Mouse (Mus musculus): ENCODE results near the gene Rnf126.
A peak's percentile ranks its signal among the peaks of the same experiment; 100 is the strongest.

Gene Rnf126

GRCm38 (mm10) chr10:79735361-79735760 lies 31.4 kb downstream of the Rnf126 start:
- no peak for DNase-seq (ENCODE audit: low spot score in 2 of 2)

DNA sequence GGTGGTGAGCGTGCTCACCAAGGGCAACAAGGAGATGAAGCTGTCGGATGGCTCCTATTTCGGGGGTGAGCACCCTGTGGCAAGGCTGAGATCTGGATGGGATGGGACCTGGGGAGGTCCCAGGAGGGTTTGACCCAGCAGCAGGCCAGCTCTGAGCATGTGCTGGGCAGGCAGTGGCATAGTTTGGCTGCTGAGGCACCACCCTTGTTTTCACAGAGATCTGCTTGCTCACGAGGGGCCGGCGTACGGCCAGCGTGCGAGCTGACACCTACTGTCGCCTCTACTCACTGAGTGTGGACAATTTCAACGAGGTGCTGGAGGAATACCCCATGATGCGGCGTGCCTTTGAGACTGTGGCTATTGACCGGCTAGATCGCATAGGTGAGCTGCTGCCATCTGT lies 32.9 kb downstream of the Rnf126 start:
- DNase-seq (ENCODE audit: low spot score in 2 of 2), result no peak

DNA sequence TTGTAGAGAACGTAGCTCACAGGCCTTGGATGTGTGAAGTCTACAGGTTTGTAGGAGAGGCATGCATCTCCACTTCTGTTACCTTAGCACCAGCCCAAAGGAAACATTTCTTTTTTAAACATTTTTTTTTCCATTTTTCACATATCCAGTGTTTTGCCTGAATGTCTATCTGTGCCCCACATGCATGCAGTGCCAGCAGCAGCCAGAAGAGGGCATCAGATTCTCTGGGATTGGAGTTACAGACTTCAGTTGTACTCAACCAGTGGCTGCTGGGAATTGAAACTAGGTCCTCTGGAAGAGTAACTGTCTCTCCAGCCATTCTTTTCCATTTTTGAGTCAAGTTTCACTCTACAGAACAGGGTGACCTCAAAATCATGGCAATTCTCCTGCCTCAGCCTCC lies 34.3 kb downstream of the Rnf126 start:
- DNase-seq (ENCODE audit: low spot score in 2 of 2), result no peak

GRCm38 (mm10) chr10:79729357-79729965 lies 37.3 kb downstream of the Rnf126 start:
- DNase-seq (ENCODE audit: low spot score in 2 of 2), result no peak

DNA sequence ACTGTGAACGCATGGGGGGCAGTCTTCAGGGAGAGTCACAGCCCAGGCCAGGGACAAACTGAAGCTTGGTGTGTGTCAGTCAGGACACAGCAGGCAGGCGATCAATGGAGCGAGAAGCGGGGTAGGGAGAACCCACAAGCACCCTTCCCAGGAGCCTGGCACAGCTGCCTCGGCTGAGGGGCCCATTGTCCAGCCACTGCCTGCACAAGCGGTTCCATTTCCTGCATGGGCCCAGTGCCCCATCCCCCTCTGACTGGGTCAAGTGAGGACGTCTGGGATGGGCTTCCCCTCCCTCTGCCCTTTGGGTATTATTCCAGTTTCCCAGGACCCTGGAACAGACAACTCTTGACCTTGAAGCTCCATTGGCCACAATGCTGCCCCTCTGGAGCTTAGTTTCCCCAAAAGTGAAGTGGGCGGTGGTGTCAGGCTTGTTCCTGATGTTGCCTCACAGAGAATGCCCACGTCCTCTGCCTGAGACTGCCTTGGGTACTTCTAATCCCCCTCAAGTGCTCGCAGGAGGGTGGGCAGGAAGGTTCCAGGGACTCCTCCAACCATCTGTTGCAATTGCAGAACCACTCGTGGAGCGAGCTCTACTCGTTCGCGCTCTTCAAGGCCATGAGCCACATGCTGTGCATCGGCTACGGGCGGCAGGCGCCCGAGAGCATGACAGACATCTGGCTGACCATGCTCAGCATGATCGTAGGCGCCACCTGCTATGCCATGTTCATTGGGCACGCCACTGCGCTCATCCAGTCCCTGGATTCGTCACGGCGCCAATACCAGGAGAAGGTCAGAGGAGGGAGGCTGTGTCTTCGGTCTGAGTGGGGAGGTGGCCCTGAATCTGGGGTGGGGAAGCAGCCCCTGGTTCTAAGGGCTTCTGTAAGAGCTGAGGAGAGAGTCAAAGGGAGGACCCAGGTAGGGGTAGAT lies 38.2 kb downstream of the Rnf126 start:
- no peak for DNase-seq (ENCODE audit: low spot score in 2 of 2)

DNA sequence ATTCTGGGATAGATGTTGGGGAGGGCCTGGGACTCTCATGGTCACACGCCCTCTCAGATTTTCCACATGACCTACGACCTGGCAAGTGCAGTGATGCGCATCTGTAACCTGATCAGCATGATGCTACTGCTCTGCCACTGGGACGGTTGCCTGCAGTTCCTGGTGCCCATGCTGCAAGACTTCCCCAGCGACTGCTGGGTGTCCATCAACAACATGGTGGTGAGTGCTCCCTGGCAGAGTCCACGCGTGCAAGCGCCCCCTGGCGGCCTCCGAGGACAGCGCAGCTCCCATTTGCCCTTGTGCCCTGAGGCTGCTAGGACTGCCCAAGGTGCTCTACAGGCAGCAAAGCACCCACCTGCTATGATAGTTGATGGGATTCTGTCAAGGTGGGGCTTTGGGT lies 40.7 kb downstream of the Rnf126 start:
- no peak for DNase-seq (ENCODE audit: low spot score in 2 of 2)

- no peak for DNase-seq (ENCODE audit: low spot score in 2 of 2)
These were observed 43.1 kb downstream of the Rnf126 start for GRCm38 (mm10) chr10:79723692-79724091.

GRCm38 (mm10) chr10:79723047-79723446 lies 43.7 kb downstream of the Rnf126 start:
- no peak for DNase-seq (ENCODE audit: low spot score in 2 of 2)

DNA sequence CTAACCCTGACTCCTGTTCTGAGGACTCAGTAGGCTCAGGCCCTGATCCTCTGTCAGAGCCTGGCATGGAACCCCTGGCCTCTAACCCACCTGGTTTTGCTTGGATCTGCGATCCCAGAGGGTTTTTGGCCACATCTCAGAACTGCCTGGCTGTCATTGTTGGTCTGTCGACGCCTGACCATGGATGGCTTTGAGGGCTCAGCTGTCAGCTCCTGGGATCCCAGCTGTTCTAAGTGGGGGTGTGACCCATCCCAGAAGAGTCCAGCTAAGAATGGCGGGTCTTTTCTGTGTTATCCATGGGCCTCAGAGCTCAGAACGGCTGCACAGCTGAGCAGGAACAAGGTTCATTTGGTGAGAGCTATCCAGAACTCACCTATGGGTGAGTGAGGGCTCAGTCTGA lies 45.7 kb downstream of the Rnf126 start:
- no peak for DNase-seq (ENCODE audit: low spot score in 2 of 2)

DNA sequence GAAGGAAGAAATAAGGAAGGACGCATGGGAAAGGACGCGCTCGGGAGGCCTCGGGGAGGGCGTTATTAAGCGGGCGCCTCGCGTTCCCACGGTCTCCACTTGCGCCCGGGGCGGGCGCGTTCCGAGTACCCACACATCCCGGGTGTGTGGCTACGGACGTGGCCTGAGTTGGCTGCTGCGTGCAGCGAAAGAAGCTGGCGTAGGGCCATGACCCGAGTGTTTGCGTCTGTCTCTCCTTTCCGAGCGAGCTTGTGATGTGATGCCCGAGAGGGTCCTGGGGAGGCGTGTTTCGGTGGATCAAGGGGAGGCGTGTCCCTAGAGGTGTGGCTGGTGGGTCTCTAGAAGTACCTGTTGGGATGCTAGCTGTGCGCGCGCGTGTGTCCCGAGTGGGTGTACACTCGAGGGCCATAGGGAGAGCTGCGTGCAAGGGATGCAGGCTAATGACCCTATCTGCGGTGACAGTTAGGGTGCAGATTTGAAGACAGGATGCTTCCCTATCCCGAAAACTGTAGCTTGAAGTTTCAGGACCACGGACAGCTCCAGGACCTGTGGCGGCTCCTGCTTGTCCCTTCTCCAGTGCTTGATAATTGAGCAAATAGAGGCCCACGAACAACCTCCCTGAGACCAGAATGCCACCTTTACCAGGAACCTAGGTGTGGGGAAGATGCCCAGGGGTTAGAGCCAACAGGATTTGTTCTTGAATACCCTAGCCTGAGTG lies 49.0 kb downstream of the Rnf126 start:
- DNase-seq (ENCODE audit: low spot score in 2 of 2), result peak; percentile 50 to 66

GRCm38 (mm10) chr10:79716988-79717355 lies 49.8 kb downstream of the Rnf126 start:
- no peak for DNase-seq (ENCODE audit: low spot score in 2 of 2)

DNA sequence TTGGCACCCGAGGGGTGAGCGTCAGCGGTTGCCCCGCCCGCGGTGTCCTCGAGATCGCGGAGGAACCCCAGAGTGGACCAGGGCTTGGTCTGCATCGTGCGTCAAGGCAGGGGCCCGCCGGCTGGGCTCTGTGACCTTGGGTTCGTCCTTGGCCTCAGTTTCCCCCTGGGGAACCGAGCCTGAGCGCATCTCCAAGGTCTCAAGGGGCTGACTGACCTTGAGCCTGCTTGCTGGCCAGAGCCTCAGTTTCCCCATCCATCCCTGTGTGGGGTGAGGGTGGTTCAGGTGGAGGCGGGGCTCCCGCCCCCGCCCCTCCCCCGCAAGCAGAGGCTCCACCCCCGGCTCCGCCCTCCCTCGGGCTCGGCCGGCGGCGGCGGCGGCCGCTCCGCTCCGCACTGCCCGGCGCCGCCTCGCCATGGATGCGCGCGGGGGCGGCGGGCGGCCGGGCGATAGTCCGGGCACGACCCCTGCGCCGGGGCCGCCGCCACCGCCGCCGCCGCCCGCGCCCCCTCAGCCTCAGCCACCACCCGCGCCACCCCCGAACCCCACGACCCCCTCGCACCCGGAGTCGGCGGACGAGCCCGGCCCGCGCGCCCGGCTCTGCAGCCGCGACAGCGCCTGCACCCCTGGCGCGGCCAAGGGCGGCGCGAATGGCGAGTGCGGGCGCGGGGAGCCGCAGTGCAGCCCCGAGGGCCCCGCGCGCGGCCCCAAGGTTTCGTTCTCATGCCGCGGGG lies 50.3 kb downstream of the Rnf126 start, which contains the start of gene Hcn2:
Gene Hcn2, plus strand, starts transcription at position 381 of the 734 bp plus-strand sequence.
- DNase-seq (ENCODE audit: low spot score in 2 of 2), result no peak

GRCm38 (mm10) chr10:79714996-79715395 lies 51.8 kb downstream of the Rnf126 start:
- no peak for DNase-seq (ENCODE audit: low spot score in 2 of 2)

DNA sequence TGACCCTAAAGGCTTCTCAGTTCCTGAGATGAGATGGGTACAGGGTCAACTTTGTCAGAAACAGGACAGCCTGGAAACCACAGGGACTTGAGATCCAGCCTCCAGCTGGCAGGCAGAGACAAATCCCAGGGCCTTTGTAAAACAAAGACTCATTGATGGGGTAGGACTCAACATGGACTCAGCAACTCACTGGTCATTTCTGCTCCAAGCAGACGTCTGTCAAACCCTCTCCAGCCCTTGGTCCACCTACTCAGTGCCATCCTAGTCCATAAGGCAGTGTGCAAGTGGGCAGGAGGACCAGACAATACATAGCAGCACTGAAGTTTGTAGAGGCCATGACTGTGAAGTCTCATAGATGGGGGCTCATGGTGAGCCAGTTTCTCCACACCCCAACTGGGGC lies 53.6 kb downstream of the Rnf126 start:
- DNase-seq (ENCODE audit: low spot score in 2 of 2), result no peak

GRCm38 (mm10) chr10:79712499-79713126 lies 54.1 kb downstream of the Rnf126 start:
- DNase-seq (ENCODE audit: low spot score in 2 of 2), result peak in 1 of 2 experiments; percentile 60

DNA sequence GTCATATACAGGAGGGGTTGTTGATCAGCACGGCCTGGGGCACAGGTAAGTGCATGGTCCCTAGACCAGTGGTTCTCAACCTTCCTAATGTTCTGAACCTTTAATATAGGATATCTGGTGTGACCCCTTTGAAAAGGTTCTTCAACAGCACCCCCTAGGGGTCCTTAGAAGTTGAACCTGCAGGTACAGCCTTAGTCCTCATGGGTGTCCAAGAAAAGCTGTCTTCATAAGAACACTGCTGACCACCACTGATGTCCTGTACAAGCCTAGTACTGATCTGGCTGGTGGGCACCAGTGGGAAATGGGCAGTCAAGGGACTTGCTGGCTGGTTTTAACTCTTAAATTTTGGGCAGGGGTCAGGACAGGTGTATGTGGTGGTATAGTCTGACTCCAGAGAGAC lies 54.7 kb downstream of the Rnf126 start:
- DNase-seq (ENCODE audit: low spot score in 2 of 2), result no peak

DNA sequence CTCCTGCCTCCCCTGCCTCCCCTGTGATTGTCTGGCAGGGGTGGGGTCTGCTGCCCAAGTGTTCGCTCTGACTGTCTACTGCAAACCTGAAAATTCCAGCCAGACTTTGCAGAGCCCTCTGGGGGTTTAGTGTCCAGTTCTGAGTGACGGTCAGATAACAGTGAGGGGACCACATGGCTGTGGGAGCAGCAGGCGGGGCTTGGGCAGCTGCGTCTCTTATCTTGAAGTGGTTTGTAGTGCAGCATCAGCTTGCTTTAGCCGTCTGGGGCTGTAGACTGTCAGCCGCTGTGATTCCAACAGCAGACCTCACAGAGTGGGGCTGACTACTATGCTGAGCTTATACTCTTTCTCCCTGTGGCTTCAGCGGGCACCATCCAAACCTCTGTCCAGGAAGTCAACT lies 57.4 kb downstream of the Rnf126 start:
- DNase-seq (ENCODE audit: low spot score in 2 of 2), result no peak

DNA sequence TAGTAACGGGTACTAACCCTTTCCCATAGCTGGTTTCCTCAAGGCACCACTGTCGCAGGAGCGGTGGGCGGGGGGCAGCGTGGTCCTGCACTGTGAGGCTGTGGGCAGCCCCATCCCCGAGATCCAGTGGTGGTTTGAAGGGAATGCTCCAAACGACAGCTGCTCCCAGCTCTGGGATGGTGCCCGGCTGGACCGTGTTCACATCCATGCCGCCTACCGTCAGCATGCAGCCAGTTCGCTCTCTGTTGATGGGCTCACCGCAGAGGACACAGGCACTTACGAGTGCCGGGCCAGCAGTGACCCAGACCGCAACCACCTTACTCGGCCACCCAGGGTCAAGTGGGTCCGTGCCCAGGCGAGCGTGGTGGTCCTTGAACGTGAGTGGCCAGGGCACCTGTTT lies 58.1 kb downstream of the Rnf126 start:
- DNase-seq (ENCODE audit: low spot score in 2 of 2), result no peak
